ENCODE assay signal across 11 mouse cellular contexts in genomic region chr10:122910798-122911225, GRCm38 (mm10).
A peak's percentile ranks its signal among the peaks of the same experiment; 100 is the strongest.
DNase-seq lines count a peak whose midpoint lies in the region; ATAC-seq and TF ChIP-seq lines count a peak whose summit lies in the region.
"Had no signal": no experiment of that assay in that cellular context is flagged by ENCODE, and none has a peak within 500 bp of the region (broad histone marks: within the 10 kb centered on the region; RNA-seq: fewer than 3 reads in every experiment).

No protein-coding gene starts in this region.

- WGBS in forebrain, embryonic 15.5 days: 63% methylated on average over 8 of the region's 8 CpGs
- WGBS in forebrain, embryonic 14.5 days: 64% methylated on average over 8 of the region's 8 CpGs
- 9% methylated on average over 8 of the region's 8 CpGs for WGBS in limb, embryonic 14.5 days
- WGBS in midbrain, postnatal 0 days: 65% methylated on average over 8 of the region's 8 CpGs

- no peak overlapping the region for H3K9ac ChIP-seq in forebrain, embryonic 15.5 days (replicated peaks)
- H3K9ac ChIP-seq in forebrain, embryonic 14.5 days (ENCODE audit: low read length): no peak overlapping the region
- H3K9ac ChIP-seq in limb, embryonic 14.5 days (ENCODE audit: low read depth, low read length, severe bottlenecking): no peak overlapping the region
- H3K9ac ChIP-seq in midbrain, postnatal 0 days (replicated peaks; ENCODE audit: low read length, poor library complexity, severe bottlenecking): no peak overlapping the region

- 0 out of 2 replicates have a peak overlapping the region, but pooled peaks have one; percentile 87 for H3K27ac ChIP-seq in forebrain, embryonic 15.5 days (replicated peaks)
- H3K27ac ChIP-seq in forebrain, embryonic 14.5 days (ENCODE audit: low read depth, low read length): no peak overlapping the region
- peak overlapping the region; percentile 47; the same call in 1 of the 2 replicates for H3K27ac ChIP-seq in brown adipose tissue, adult 24 weeks (replicated peaks; ENCODE audit: low read depth, low read length)
- H3K27ac ChIP-seq in limb, embryonic 14.5 days (replicated peaks; ENCODE audit: low read depth, low read length): peak overlapping the region; percentile 98
- H3K27ac ChIP-seq in midbrain, postnatal 0 days (ENCODE audit: low read depth, low read length): no peak overlapping the region
- no peak overlapping the region; the same call in 1 of the 2 replicates for H3K27ac ChIP-seq in left cerebral cortex, adult 2 months

- H3K9me3 ChIP-seq in forebrain, embryonic 15.5 days: no peaks in the 10 kb centered on the region
- no peaks in the 10 kb centered on the region for H3K9me3 ChIP-seq in forebrain, embryonic 14.5 days (replicated peaks; ENCODE audit: control insufficient read depth, low read length)
- H3K9me3 ChIP-seq in limb, embryonic 14.5 days (ENCODE audit: control insufficient read depth, low read length): no peaks in the 10 kb centered on the region
- no peaks in the 10 kb centered on the region for H3K9me3 ChIP-seq in midbrain, postnatal 0 days (ENCODE audit: low read length)

- DNase-seq in forebrain, embryonic 14.5 days (ENCODE audit: low spot score): no peak
- DNase-seq in kidney, adult 11 months: peak; percentile 81
- peak; percentile 26 for DNase-seq in limb, embryonic 14.5 days (ENCODE audit: low spot score)
- no peak for DNase-seq in midbrain, postnatal 0 days (ENCODE audit: low spot score)
- no peak for DNase-seq in natural killer cell, adult 2 months (ENCODE audit: low spot score in 2 of 2)
- DNase-seq in left cerebral cortex, adult 2 months (ENCODE audit: extremely low spot score in 1 of 2, low spot score in 2 of 2): no peak
- DNase-seq: B cell, adult 2 months; gastrocnemius, postnatal 25 days had no signal

- no peak for TF ChIP-seq CTCF in midbrain, postnatal 0 days (IDR thresholded peaks at IDR 0.05)
- TF ChIP-seq CTCF in left cerebral cortex, adult 2 months (IDR thresholded peaks at IDR 0.05): no peak

- peaks cover 22% of the 10 kb centered on the region for H3K4me1 ChIP-seq in forebrain, embryonic 15.5 days
- H3K4me1 ChIP-seq in forebrain, embryonic 14.5 days (ENCODE audit: control insufficient read depth, insufficient read depth, low read length): peaks cover 15% of the 10 kb centered on the region; the same call in 1 of the 2 replicates
- H3K4me1 ChIP-seq in brown adipose tissue, adult 24 weeks (ENCODE audit: control insufficient read depth, insufficient read depth, insufficient read length, low read length): 0 out of 2 replicates have a peak, but pooled peaks cover 4% of the 10 kb centered on the region
- peaks cover 47% of the 10 kb centered on the region for H3K4me1 ChIP-seq in limb, embryonic 14.5 days (ENCODE audit: control insufficient read depth, insufficient read depth, low read length)
- H3K4me1 ChIP-seq in midbrain, postnatal 0 days (ENCODE audit: insufficient read depth, low read length): no peaks in the 10 kb centered on the region; the same call in 1 of the 2 replicates

- H3K4me3 ChIP-seq in forebrain, embryonic 15.5 days: no peak overlapping the region
- H3K4me3 ChIP-seq in forebrain, embryonic 14.5 days (ENCODE audit: low read depth, low read length): no peak overlapping the region
- no peak overlapping the region for H3K4me3 ChIP-seq in brown adipose tissue, adult 24 weeks (ENCODE audit: insufficient read depth, low read depth, low read length)
- H3K4me3 ChIP-seq in limb, embryonic 14.5 days (replicated peaks; ENCODE audit: low read length): no peak overlapping the region
- H3K4me3 ChIP-seq in midbrain, postnatal 0 days (ENCODE audit: low read depth, low read length): no peak overlapping the region
- H3K4me3 ChIP-seq in left cerebral cortex, adult 2 months: no peak overlapping the region

- no peaks in the 10 kb centered on the region for H3K27me3 ChIP-seq in forebrain, embryonic 15.5 days
- H3K27me3 ChIP-seq in forebrain, embryonic 14.5 days (replicated peaks; ENCODE audit: control insufficient read depth, insufficient read depth, low read length): no peaks in the 10 kb centered on the region
- no peaks in the 10 kb centered on the region for H3K27me3 ChIP-seq in limb, embryonic 14.5 days (ENCODE audit: control insufficient read depth, insufficient read depth, low read length)
- no peaks in the 10 kb centered on the region for H3K27me3 ChIP-seq in midbrain, postnatal 0 days (ENCODE audit: insufficient read depth, low read length)

- no peaks in the 10 kb centered on the region for H3K36me3 ChIP-seq in forebrain, embryonic 15.5 days
- H3K36me3 ChIP-seq in forebrain, embryonic 14.5 days (ENCODE audit: control insufficient read depth, insufficient read depth, low read length): no peaks in the 10 kb centered on the region
- H3K36me3 ChIP-seq in limb, embryonic 14.5 days (ENCODE audit: control insufficient read depth, insufficient read depth, low read length): no peaks in the 10 kb centered on the region
- 0 out of 2 replicates have a peak, but pooled peaks cover 2% of the 10 kb centered on the region for H3K36me3 ChIP-seq in midbrain, postnatal 0 days (ENCODE audit: insufficient read depth, low read length)

- intact Hi-C loops in left cerebral cortex, adult 2 months (cut with DNase I): loop anchor here (5.0 kb wide), 2 partner anchors 76 to 104 kb away; no protein-coding TSS in a partner anchor

- H3K4me2 ChIP-seq in forebrain, embryonic 15.5 days (replicated peaks): no peak overlapping the region
- H3K4me2 ChIP-seq in forebrain, embryonic 14.5 days (ENCODE audit: low read length): no peak overlapping the region
- peak overlapping the region; percentile 52; the same call in 1 of the 2 replicates for H3K4me2 ChIP-seq in limb, embryonic 14.5 days (replicated peaks; ENCODE audit: low read depth, low read length, severe bottlenecking)
- no peak overlapping the region for H3K4me2 ChIP-seq in midbrain, postnatal 0 days (ENCODE audit: low read depth, low read length, poor library complexity, severe bottlenecking)
- H3K4me2 ChIP-seq: midbrain, embryonic 11.5 days had no signal

- no peak for TF ChIP-seq POLR2A in limb, embryonic 14.5 days (IDR thresholded peaks at IDR 0.05; ENCODE audit: borderline replicate concordance, extremely low read depth, insufficient read depth, insufficient read length)

- ATAC-seq in forebrain, embryonic 15.5 days (replicated peaks): no peak
- no peak for ATAC-seq in forebrain, embryonic 14.5 days
- no peak for ATAC-seq in limb, embryonic 14.5 days (ENCODE audit: low FRiP score, low read depth)
- ATAC-seq in midbrain, postnatal 0 days (ENCODE audit: low FRiP score): no peak

Comparison
In these comparisons a context has a peak if more than half of its experiments do, and no peak if none do; other contexts are left out.
1. H3K27ac ChIP-seq: peak in forebrain, embryonic 15.5 days (single experiment), brown adipose tissue, adult 24 weeks (single experiment) and limb, embryonic 14.5 days (single experiment); none in forebrain, embryonic 14.5 days (single experiment), midbrain, postnatal 0 days (single experiment) and left cerebral cortex, adult 2 months (single experiment).
2. DNase-seq: peak in kidney, adult 11 months (single experiment) and limb, embryonic 14.5 days (single experiment); none in forebrain, embryonic 14.5 days (single experiment), midbrain, postnatal 0 days (single experiment), natural killer cell, adult 2 months (0 of 2) and left cerebral cortex, adult 2 months (0 of 2).